Mouse (Mus musculus): ENCODE measurements around the gene Zfp874a. TPM values are rescaled to one million over a fixed set of nuclear protein-coding genes. Genes with fewer than 3 reads are reported as not detected.
"Not testable (repeated sequence)": the region's sequence is repeated elsewhere in the genome, so short reads cannot be mapped to it uniquely, and the experiment has no call there.

The Zfp874a gene
- polyA plus RNA-seq, 1 experiment from 2014 or later = 10.1 TPM

GRCm38 (mm10) chr13:67375050-67375911, 76.1 kb downstream of the Zfp874a start, which contains the start of the genes Gm28041 and Zfp456:
TSS of gene Gm28041 (minus strand) at chr13:67375733.
TSS of gene Zfp456 (minus strand) at chr13:67375810.
- H3K27ac ChIP-seq (replicated peaks); H3K36me3 ChIP-seq; H3K4me1 ChIP-seq; H3K9me3 ChIP-seq (replicated peaks); H3K27me3 ChIP-seq: not testable (repeated sequence)
- H3K9ac ChIP-seq = peak within 1 kb of the TSS; percentile 24; the same call in 1 of the 2 replicates
- WGBS = 16% methylated on average over 13 of the region's 15 CpGs
- peak within 1 kb of the TSS; percentile 49 for H3K4me3 ChIP-seq (replicated peaks)
- ATAC-seq (ENCODE audit: insufficient number of reproducible peaks, low FRiP score, low TSS enrichment, low read depth) = peak; percentile 88
- H3K4me2 ChIP-seq (replicated peaks) = peak within 1 kb of the TSS; percentile 56

Other genes with a start within 250 kb of the Zfp874a start
- 1.7 and 2.3 TPM in 2 replicates for gene Zfp458, start 173.2 kb downstream of the Zfp874a start, polyA plus RNA-seq (2015; fragmentation: Nextera tagmentation; extraction: Ambion mirVana)
- 0.45 and 1.1 TPM in 2 replicates for gene Zfp457, start 145.1 kb downstream of the Zfp874a start, polyA plus RNA-seq (2015; fragmentation: Nextera tagmentation; extraction: Ambion mirVana)
- 2.1 and 2.6 TPM in 2 replicates for gene Zfp595, start 119.1 kb downstream of the Zfp874a start, polyA plus RNA-seq (2015; fragmentation: Nextera tagmentation; extraction: Ambion mirVana)
- not detected in 2 replicates for gene Gm28044, start 91.1 kb downstream of the Zfp874a start, polyA plus RNA-seq (2015; fragmentation: Nextera tagmentation; extraction: Ambion mirVana)
- 0.89 and 0.95 TPM in 2 replicates for gene Zfp953, start 91.0 kb downstream of the Zfp874a start, polyA plus RNA-seq (2015; fragmentation: Nextera tagmentation; extraction: Ambion mirVana)
- 0.41 TPM in 1 of 2 replicates, not detected in the other for gene Gm28041, start 75.9 kb downstream of the Zfp874a start, polyA plus RNA-seq (2015; fragmentation: Nextera tagmentation; extraction: Ambion mirVana)
- 1.7 and 1.8 TPM in 2 replicates for gene Zfp456, start 75.8 kb downstream of the Zfp874a start, polyA plus RNA-seq (2015; fragmentation: Nextera tagmentation; extraction: Ambion mirVana)
- 6.1 and 7.2 TPM in 2 replicates for gene Zfp429, start 51.8 kb downstream of the Zfp874a start, polyA plus RNA-seq (2015; fragmentation: Nextera tagmentation; extraction: Ambion mirVana)
- gene Zfp459, start 30.2 kb downstream of the Zfp874a start, polyA plus RNA-seq (2015; fragmentation: Nextera tagmentation; extraction: Ambion mirVana) = 1.2 and 1.6 TPM in 2 replicates
- 2.7 and 3.2 TPM in 2 replicates for gene Zfp874b, start 32.6 kb upstream of the Zfp874a start, polyA plus RNA-seq (2015; fragmentation: Nextera tagmentation; extraction: Ambion mirVana)
- gene Zfp58, start 48.9 kb upstream of the Zfp874a start, polyA plus RNA-seq (2015; fragmentation: Nextera tagmentation; extraction: Ambion mirVana) = 14.4 and 15.6 TPM in 2 replicates
- gene Gm26965, start 74.5 kb upstream of the Zfp874a start, polyA plus RNA-seq (2015; fragmentation: Nextera tagmentation; extraction: Ambion mirVana) = not detected in 2 replicates
- gene Zfp87, start 74.6 kb upstream of the Zfp874a start, polyA plus RNA-seq (2015; fragmentation: Nextera tagmentation; extraction: Ambion mirVana) = 24.6 TPM in 2 replicates
- 10.5 and 11.8 TPM in 2 replicates for gene Zfp748, start 102.2 kb upstream of the Zfp874a start, polyA plus RNA-seq (2015; fragmentation: Nextera tagmentation; extraction: Ambion mirVana)
- 4.0 and 4.1 TPM in 2 replicates for gene Zfp729b, start 158.1 kb upstream of the Zfp874a start, polyA plus RNA-seq (2015; fragmentation: Nextera tagmentation; extraction: Ambion mirVana)
- not detected in 2 replicates for gene Gm49345, start 186.1 kb upstream of the Zfp874a start, polyA plus RNA-seq (2015; fragmentation: Nextera tagmentation; extraction: Ambion mirVana)
- gene Zfp729a, start 186.2 kb upstream of the Zfp874a start, polyA plus RNA-seq (2015; fragmentation: Nextera tagmentation; extraction: Ambion mirVana) = 2.5 and 2.8 TPM in 2 replicates
- 12.5 and 12.8 TPM in 2 replicates for gene Zfp738, start 235.4 kb upstream of the Zfp874a start, polyA plus RNA-seq (2015; fragmentation: Nextera tagmentation; extraction: Ambion mirVana)

Data from embryonic facial prominence, embryonic 15.5 days (tissue).